Mouse (Mus musculus) v-Abl transformed pro-B cells (cell line): Measurements from ENCODE around the gene Myh9.

Source experiments
- in situ Hi-C, 2 experiments: fragments of 400-800 bp; cut with MboI; formaldehyde crosslinking; loops; one replicate each; pipeline ENCODE4 v1.15.1; 2025; ENCODE audit not compliant: unreplicated experiment in 2 of 2

The Myh9 gene

DNA sequence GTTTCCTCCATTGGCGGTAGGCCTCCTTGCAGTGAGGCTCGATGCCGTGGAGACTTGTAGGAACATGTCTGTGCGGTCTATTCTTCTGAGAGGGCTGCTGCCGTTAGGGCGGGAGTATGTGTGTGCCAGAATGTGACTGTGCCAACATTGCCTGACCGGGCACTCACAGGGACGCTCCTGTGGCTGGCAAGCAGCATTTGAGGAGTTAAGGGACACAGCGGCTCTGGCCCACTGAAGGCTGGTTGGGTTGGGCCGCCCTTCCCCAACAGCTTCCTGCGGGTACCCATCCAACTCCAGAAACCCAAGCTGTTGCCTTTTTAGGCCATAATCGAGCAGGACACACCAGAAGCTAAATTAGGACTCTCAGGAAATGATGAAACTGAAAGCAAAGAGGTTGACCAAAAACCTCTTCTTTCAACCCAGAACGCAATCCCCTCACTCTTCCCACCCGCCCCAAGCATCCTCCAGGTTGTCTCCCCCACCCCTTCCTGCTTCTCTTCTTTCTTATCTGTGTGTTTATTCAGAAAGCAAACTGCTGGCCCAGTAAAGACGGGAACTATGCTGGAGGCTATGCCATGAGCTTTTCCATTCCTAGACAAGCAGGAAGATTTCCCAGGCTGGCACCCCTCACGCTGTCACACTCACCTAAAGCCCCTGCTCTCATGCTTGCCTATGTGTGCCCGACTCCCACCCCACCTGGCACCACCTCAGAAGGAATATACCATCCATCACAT is 25.9 kb downstream of the Myh9 start:
- in situ Hi-C loops, result no loop called here

DNA sequence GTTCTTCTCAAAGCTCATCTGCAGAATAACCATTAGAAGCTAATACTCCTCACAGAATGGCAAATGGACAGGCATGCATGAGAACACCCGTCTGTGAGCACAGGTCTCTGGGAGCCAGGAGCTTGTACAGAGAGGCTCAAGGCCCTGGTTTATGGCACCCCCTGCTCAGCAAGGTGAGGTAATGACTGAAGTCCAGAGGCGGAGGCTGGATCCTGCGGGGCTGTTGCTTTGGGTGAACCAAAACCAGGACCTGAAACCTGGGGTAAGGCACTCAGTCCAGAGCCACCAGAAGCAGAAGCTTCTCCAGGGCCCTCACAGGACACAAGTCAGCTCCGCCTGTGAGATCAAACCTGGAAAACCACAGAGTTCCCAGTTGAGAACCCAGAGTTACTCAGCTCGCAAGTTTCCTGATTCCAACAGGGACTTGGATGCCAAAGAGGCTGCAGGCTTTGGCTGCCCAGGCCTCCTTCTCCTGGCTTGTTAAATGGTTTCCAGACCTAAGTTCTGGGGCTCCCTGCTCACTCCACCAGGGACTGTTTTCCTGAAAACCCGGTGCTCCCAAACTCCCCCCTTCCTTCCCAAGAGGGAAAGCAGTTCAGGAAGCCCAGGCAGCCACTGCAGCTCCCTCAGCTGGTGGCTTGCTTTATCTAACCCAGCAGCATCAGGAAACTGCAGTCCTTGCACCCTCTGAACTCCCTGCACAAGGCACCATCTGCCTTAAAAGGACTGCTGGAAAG is 28.2 kb downstream of the Myh9 start:
- in situ Hi-C loops, result no loop called here

DNA sequence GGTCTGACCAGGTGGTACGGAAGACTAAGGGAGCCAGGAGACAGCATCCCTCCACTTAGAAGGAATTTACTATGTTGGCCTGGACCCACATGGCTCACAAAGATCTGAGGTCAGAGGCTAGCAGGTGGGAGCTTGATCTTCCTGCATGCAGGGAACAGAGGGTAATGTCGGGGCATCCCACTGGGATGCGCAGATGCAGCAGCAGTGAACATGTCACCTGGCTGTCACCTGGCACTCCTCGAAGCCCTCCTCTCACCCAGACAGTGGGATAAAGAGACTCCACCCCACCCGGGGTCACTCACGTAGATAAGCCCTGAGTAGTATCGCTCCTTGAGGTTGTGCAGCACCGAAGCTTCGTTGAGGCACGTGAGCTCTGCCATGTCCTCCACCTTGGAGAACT is 29.4 kb downstream of the Myh9 start:
- in situ Hi-C loops, result no loop called here

DNA sequence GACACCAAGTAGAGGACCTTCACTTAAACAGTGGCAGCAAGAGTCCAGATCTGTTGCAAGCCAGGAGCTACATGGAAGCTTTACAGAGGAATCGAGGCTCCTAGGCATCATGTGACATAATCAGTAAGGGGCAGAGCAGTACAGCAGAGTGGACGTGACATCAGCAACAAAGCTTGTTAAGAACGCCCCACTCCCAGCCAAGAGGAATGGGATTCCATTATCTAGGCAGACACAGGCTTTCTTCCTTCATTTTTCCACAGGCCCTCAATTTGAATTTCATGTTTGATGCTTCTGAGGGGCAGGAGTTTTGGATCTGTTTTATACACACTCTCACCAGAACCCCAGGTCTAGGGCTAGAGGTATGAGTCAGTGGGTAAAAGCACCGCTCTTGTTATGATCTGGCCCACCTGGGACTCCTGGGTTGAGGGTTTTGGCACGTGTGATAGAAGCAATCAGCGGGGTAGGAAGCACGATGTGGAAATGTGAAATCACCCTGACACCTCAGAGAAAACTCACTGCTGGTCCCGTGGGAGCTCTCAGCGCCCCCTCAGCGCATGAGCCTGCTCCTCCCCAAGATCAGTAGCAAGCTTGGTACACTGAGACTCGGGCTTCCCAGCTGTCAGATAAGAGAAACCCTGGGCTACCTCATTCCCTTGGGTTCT is 30.7 kb downstream of the Myh9 start:
- in situ Hi-C loops, result no loop called here

DNA sequence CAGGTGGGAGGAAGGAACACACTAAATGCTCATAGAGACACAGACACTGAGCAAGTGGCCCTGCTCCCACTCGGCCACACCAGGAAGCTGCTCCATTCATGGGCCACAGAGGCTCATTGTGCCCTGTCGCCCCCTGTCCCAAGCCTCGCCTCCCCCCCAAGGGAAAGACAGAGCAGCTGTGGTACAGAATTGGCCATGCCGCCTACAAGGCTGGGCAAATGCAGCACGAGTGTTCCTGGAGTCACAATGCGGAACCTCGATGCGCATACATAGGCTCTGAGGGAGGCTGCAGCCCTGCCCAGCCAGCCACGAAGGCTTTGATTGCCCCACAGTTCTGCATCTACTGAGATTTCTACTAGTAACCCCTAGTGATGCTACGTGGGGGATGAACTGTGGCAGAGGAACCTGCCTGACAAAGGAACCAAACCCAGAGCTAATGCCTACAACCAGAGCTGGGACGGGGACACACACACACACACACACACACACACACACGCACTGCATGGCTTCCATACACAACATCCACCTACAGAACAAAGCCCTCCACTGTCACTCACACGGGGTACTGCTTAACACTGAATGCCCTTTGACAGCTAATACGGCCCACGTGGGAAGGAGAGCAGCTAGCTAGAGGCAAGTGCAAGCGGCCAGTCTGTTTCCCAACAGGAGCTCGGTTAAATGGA is 31.4 kb downstream of the Myh9 start:
- in situ Hi-C loops, result no loop called here

DNA sequence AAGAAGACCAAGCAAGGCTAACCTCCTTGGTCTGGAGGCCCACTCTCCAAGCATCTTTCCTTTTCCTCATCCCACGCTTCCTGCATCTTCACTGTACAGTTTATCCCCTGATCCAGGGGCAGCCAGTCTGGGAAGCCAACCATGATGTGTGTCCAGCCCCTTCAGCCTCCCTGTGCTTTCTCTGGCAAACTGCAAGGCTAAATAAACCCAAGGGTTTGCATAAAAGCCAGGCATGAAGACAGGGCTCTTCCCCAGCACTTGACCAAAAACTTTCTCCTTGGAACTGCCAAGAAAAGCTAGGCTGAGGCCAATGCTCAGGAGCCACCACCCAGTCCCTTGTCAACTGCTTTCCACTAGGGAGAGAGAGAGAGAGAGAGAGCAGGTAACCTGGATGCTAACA is 32.5 kb downstream of the Myh9 start:
- in situ Hi-C loops, result no loop called here

DNA sequence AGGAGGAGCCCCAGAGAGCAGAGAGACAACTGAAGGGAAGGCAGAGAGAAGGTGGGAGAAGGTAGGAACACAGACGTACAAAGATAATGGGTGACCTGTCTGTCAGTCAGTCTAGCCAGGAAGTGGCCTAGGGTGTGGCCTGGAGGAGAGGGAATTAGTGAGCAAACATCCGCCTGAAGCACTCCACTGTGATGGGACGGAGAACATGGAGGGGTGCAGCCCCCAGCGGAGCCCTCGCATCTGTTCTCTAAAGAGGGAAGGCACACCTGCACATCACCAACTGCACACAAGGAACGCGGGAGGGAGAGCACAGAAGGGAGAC is 34.8 kb downstream of the Myh9 start:
- in situ Hi-C loops, result no loop called here

DNA sequence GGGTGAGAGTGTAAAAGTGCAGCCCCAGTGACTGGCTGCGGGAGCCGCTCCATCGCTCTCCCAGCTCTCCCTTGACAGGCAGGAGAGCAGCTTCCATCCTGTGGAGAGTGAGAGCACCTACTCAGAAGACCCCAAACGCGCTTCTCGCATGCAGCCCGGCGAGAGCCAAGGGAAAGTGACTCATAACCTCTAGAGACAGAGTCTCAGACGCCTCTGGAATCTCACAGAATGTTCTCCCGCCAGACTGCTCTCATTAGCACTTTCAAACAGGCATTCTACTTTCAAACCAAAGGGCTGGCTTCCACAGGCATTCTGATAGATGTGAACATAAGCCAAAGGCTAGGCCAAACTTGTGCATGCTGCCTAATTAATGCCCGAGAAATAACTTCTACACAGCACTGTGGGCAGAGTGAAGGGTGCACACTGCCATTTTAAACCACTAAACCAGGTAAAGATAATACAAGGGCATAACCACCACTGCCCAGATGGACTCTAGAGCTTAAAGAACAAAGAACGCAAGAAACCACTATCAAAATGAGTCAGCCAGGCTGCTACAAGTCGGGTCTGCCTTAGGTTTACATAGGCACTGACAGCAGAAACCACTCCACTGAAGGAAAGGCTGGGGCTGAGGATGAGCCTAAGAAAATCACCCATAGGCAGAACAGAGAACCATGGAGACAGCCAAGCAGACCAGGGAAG is 35.3 kb downstream of the Myh9 start:
- in situ Hi-C loops, result no loop called here

DNA sequence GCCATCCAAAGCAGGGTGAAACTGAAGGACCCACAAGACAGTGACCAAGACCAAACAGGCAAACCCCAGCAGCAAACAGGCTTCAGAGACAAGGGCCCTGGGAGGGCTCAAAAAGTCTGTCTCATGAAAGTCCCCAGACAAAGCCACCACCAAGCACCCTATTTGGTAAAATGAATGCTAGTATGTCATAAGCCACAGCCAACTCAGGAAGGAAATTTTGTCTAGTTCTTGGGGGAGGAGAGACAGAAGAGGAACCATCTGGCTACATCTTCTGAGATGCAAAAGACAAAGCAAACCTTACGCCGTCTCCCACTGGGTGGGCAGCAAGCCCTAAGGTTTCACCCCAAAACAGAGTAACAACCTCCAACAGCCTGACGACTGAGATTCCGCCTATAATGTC is 36.3 kb downstream of the Myh9 start:
- in situ Hi-C loops, result no loop called here

DNA sequence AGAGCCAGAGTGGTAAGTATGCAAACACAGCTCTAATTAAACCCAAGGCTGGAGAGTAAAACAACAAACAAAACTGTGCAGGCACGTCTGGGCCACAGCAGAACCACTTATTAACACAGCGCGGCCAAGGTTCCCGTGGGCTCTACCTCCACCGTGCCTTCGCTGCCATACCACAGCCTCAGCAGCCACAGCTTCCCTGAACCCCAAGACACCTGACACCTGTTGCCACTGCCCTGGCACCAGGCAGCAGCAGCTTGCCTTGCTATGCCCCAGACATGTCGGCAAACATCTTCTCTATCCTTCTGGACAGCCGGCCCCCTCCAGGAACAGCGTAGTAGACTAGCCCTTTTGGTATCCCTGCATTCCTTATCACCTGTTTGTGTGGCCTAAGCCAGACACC is 37.0 kb downstream of the Myh9 start:
- in situ Hi-C loops, result no loop called here

DNA sequence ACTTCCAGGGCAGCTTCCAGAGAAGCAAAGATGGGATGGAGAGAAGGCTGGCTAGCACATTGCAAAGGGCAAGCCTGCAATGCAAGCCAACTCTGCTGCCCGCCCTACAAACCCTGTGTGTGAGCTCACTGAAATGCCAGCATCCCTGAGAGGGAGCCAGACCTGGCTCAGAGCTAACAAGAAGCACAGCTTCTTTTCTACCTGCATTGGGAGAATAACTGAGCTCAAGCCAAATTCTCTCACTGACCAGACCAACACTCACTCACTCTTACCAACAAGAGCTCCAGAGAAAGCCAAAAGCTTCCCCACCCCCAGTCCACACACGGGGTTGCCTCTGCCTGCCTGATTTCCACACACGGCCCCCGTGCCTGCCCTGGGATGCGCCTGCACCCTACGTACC is 37.5 kb downstream of the Myh9 start:
- in situ Hi-C loops, result no loop called here

DNA sequence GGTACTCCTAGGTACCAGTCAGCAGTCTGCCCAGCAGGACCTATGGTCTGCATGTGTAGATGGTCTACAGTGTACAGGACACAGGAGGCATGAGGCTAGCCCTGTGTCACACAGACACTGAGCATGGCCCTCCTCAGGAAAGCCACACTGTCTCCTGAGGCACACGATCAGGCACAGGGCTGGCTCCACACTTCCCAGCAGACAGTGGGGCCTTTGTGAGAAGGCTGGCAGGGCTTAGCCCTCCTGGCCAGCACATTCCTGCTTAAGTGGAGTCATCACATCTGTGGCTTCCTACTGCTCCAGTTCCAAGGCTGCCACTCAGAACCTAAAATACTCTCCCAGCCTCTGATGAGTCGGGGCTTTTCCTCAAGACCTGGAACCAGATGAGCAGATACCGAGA is 38.2 kb downstream of the Myh9 start:
- in situ Hi-C loops, result no loop called here

DNA sequence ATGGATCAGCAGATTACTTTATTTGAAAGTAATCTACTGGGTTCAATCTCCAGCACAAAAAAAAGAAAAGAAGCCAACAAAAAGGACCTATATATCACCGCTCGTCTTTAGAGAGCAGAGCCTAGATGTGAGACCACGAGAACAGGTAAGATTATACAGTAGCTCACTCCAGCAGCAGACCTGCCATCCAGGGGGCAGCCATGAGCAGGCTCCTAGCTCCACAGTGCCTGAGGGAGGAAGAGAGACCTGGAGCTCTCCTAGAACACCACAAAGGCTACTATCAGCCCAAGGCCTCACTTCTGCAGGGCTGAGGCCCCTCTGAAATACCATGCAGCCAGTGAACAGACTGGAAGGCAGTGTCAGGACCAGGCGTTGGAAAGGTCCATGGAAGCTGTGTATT is 39.0 kb downstream of the Myh9 start:
- in situ Hi-C loops, result no loop called here

DNA sequence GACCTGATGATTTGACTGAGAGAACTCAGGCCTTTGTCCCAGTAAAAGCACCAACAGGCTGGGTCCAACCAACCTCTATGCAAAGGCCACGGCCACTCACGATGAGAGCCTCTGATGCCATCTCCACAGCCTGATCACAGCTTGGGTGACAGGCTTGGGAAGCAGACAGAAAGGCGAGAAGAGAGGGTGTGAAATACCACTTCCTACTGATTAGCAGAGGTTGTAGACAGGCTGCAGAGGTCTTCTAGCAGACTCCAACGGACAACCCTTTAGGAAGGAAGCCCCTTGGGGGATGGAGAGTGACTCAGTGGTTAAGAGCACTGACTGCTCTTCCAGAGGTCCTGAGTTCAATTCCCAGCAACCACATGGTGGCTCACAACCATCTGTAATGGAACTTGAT is 40.8 kb downstream of the Myh9 start:
- in situ Hi-C loops, result no loop called here

DNA sequence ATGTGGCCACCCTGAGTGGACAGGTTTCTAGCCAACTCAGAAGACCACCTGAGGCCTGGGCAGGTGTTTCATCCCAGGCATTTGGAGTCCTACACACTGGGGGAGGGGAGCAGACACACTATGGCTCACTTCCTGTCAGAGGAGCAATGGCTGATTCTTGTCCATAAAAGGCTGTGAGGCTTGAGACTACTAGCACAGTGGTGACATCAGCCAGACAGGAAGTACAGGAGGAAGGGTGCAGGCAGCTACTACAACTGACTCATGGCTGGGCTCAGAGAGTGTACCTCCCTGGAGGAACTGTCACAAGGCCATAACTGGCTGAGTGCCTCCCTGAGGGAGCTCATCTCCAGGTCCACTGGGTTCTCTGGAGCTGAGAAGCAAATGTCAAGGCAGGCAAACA is 41.5 kb downstream of the Myh9 start:
- in situ Hi-C loops, result no loop called here

DNA sequence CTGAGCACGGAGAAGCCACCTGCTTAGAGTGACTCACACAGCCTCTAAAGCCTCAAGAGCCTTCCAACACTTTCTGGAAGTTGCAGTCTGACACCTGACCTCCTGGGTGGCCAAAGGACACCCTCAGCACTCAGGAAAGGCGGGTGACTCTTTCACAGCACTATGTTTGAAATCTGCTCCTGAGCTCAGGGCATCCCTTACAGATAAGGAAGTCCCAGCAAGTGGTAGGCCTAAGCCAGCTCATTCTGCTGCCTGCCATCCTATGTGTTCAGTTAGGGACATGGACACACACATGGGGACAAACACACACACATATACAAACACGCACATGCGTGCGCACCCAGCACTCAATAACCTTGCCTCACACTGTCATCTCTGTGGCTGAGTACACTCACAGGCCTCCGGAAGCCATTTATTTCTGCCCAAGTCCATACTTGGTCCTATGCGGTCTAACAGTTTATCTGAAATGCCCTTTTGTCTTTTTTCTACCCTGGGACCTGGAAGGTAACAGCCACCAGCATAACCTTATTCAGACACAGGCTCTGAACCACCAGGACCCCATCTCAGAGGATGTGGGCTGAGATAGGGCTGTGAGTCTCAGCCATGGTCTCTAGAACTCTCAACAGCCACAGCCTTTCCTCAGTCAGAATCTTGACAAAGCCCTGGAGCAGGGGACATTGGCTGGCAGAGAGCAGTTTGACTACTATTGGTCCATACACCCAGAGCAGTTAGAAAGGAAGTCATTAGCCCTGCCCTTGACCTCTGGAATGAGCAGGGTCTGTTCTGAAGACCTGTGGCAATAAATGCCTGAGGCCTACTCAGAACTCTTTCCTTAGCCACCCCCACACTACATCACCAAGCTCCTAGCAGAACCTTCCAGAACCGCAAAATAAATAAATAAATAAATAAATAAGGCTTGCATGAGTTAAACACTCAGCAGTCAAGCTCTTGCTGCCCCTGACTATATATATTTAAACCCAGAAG is 42.2 kb downstream of the Myh9 start:
- in situ Hi-C loops, result loop anchor here (25.0 kb wide), 2 partner anchors 363 to 563 kb away; partner anchors contain the start of gene Ift27 (in 1 of the 2)

DNA sequence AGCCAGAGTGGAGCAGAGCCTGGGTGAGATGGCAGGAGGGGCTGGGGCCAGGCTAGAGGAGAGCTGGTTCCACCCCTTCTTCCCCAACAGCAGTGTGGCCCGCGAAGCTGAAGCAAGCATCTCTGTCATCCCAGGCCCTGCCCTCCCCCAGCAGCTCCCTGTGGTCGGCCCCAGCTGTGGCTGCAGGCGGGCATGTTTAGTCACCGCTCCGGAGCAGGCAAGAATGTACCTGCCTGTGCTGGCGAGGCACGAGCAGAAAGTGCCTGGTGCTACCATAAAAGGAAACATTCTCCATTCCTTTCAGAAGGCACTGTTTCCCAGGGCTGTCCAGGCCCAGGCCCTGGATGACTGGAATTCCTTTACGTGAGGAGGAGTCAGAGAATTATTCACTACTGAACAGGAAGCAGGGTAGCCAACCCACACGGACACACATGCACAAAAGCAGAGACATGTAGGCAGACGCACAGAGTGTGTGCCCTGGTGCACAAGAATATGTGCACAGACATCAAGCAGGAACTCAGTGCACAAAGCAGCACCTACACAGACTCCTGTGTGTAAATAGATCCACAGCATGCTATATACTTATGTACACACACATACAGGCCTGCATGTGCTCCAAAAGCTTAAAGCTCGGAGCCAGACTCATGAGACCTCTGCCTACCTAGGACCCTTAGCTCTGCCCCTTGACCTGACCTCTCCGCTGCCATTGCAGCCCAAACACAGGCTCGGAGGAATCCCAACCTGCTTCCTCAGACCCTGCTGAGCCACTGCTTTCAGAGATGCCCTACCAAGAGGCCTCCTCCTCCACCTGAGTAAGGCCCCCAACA is 43.1 kb downstream of the Myh9 start:
- in situ Hi-C loops, result loop anchor here (25.0 kb wide), 2 partner anchors 363 to 563 kb away; partner anchors contain the start of gene Ift27 (in 1 of the 2)

DNA sequence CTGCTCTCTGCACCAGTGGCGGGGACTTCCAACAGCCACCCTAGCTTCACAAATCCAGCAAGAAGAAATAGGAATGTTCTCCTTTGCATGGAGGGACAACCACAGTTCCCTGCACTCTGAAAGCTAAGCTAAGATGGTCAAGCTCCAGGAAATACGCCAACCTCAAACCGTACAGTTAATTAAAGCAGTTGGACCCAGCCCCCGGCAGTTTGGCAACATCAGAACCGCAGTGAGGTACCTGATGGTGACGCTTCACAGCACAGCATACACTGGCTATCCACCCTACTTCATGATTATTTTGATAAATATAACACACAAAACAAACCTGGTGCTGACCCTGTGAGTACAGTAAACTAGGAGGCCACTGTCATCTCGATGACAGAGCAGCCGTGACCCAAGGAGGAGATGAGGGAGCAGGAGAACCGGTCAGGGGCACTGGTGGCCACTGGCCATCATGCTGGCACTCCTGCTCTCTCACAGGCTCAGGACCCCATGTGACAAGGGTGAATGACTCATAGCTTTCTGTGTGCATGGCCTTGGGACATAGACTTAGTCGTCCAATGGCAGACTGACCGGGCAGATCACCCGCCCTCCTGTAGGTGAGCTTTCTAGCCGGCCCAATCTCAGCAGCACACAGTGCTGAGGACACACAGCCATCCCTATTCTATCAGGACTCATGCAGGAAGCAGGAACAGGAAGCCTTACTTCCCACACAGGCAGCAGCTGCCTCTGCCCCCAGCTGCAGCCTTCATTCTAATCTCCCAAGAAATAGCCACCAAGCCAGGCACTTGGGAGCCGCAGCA is 44.2 kb downstream of the Myh9 start:
- in situ Hi-C loops, result loop anchor here (25.0 kb wide), 2 partner anchors 364 to 564 kb away; partner anchors contain the start of gene Ift27 (in 1 of the 2)
